Comparison of ENCODE assay signal across 13 mouse cellular contexts in the genomic region with DNA sequence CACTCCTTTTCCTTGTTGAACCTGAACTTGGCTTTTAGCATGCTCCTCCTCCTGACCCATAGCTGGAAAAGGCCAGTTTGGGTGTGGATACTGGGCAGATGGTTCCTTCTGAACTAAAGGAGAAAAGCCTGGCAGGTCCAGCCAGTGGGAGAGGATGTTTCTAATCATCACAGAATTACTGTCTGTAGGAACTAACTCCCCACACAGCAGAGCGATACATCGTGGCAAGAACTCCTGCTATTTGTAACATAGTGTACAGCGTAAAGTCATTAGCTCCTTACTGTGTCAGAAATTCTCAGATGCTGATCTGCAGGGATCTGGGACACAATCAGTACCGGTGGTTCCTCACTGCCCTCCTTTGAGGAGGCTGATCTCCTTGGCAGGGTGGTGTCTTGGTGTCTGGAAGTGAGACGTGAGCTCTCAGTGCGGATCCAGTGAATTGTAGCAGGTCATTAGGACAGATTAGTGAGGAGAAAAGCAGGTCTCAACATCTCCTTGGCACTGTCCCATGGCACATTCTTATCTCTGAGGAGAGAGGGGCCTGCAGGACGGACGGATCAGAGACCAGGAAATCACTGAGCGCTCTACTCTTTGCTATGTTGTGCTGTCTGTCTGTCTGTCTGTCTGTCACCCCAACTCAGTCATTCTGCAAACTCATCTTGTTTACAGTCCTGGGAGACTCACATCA. TPM values are rescaled to one million over a fixed set of nuclear protein-coding genes. Genes with fewer than 3 reads are reported as not detected.
DNase-seq lines count a peak whose midpoint lies in the region; ATAC-seq and TF ChIP-seq lines count a peak whose summit lies in the region.
"Had no signal": no experiment of that assay in that cellular context is flagged by ENCODE, and none has a peak within 500 bp of the region (broad histone marks: within the 10 kb centered on the region; RNA-seq: fewer than 3 reads in every experiment).

No protein-coding gene starts in this region.

- H3K9ac ChIP-seq in lung, embryonic 14.5 days, result no peak overlapping the region
- peak overlapping the region; percentile 9; the same call in 1 of the 2 replicates for H3K9ac ChIP-seq in forebrain, embryonic 13.5 days
- H3K9ac ChIP-seq in intestine, postnatal 0 days (ENCODE audit: low read depth, low read length), result no peak overlapping the region
- H3K9ac ChIP-seq in neural tube, embryonic 12.5 days, result no peak overlapping the region

- peak; percentile 13 for DNase-seq in lung, embryonic 14.5 days
- DNase-seq in lung, postnatal 36 days, result no peak
- no peak for DNase-seq in spleen, postnatal 36 days (ENCODE audit: low spot score in 2 of 2)
- no peak for DNase-seq in thymus, adult 18-20 months
- DNase-seq in frontal cortex, postnatal 36 days (ENCODE audit: low spot score in 2 of 2), result no peak
- DNase-seq: cerebellum, postnatal 14 days; kidney, adult 11 months; left cerebral cortex, postnatal 4 days; right cerebral cortex, postnatal 14 days had no signal

- H3K4me3 ChIP-seq in lung, embryonic 14.5 days (ENCODE audit: low read depth, low read length), result no peak overlapping the region
- peak overlapping the region; percentile 55; the same call in 1 of the 2 replicates for H3K4me3 ChIP-seq in forebrain, embryonic 13.5 days
- H3K4me3 ChIP-seq in intestine, postnatal 0 days (ENCODE audit: low read depth, low read length), result no peak overlapping the region
- H3K4me3 ChIP-seq in neural tube, embryonic 12.5 days, result no peak overlapping the region

- H3K27me3 ChIP-seq in lung, embryonic 14.5 days (ENCODE audit: insufficient read depth, low read length), result no peaks in the 10 kb centered on the region
- 0 out of 2 replicates have a peak, but pooled peaks cover 6% of the 10 kb centered on the region for H3K27me3 ChIP-seq in forebrain, embryonic 13.5 days
- no peaks in the 10 kb centered on the region for H3K27me3 ChIP-seq in intestine, postnatal 0 days (replicated peaks; ENCODE audit: control insufficient read depth, insufficient read depth, low read length)
- no peaks in the 10 kb centered on the region for H3K27me3 ChIP-seq in neural tube, embryonic 12.5 days (replicated peaks)
- H3K27me3 ChIP-seq: Patski had no signal

- ATAC-seq in lung, embryonic 14.5 days (ENCODE audit: insufficient read depth), result no peak
- no peak for ATAC-seq in forebrain, embryonic 13.5 days
- ATAC-seq in intestine, postnatal 0 days, result no peak
- no peak for ATAC-seq in neural tube, embryonic 12.5 days (ENCODE audit: low FRiP score, low read depth)
- ATAC-seq: Patski had no signal

- H3K36me3 ChIP-seq in lung, embryonic 14.5 days (ENCODE audit: insufficient read depth), result no peaks in the 10 kb centered on the region
- no peaks in the 10 kb centered on the region for H3K36me3 ChIP-seq in forebrain, embryonic 13.5 days (ENCODE audit: poor library complexity, severe bottlenecking)
- H3K36me3 ChIP-seq in intestine, postnatal 0 days (ENCODE audit: control insufficient read depth, insufficient read depth), result no peaks in the 10 kb centered on the region
- H3K36me3 ChIP-seq in neural tube, embryonic 12.5 days, result no peaks in the 10 kb centered on the region

- H3K9me3 ChIP-seq in lung, embryonic 14.5 days (ENCODE audit: low read depth, low read length), result no peaks in the 10 kb centered on the region
- H3K9me3 ChIP-seq in forebrain, embryonic 13.5 days (replicated peaks), result no peaks in the 10 kb centered on the region
- no peaks in the 10 kb centered on the region for H3K9me3 ChIP-seq in intestine, postnatal 0 days (ENCODE audit: control insufficient read depth)
- no peaks in the 10 kb centered on the region for H3K9me3 ChIP-seq in neural tube, embryonic 12.5 days

- no peak for TF ChIP-seq CTCF in lung, embryonic 14.5 days (IDR thresholded peaks at IDR 0.05; ENCODE audit: low read depth)
- no peak for TF ChIP-seq CTCF in intestine, postnatal 0 days (IDR thresholded peaks at IDR 0.05; ENCODE audit: low read depth)

- H3K4me2 ChIP-seq in lung, embryonic 14.5 days, result peak overlapping the region; percentile 93
- H3K4me2 ChIP-seq in forebrain, embryonic 13.5 days, result peak overlapping the region; percentile 74
- peak overlapping the region; percentile 99 for H3K4me2 ChIP-seq in intestine, postnatal 0 days (replicated peaks; ENCODE audit: low read depth)
- peak overlapping the region; percentile 17 for H3K4me2 ChIP-seq in neural tube, embryonic 12.5 days (replicated peaks)

- H3K27ac ChIP-seq in lung, embryonic 14.5 days (ENCODE audit: low read depth), result no peak overlapping the region
- H3K27ac ChIP-seq in forebrain, embryonic 13.5 days, result no peak overlapping the region
- H3K27ac ChIP-seq in intestine, postnatal 0 days (ENCODE audit: low read depth, low read length), result no peak overlapping the region
- no peak overlapping the region for H3K27ac ChIP-seq in neural tube, embryonic 12.5 days

- 0 out of 2 replicates have a peak, but pooled peaks cover 12% of the 10 kb centered on the region for H3K4me1 ChIP-seq in lung, embryonic 14.5 days (ENCODE audit: insufficient read depth)
- H3K4me1 ChIP-seq in forebrain, embryonic 13.5 days, result peaks cover 50% of the 10 kb centered on the region
- no peaks in the 10 kb centered on the region for H3K4me1 ChIP-seq in intestine, postnatal 0 days (replicated peaks; ENCODE audit: control insufficient read depth, insufficient read depth, low read length)
- H3K4me1 ChIP-seq in neural tube, embryonic 12.5 days, result peaks cover 6% of the 10 kb centered on the region; the same call in 1 of the 2 replicates

- WGBS in lung, embryonic 14.5 days, result 59% methylated on average over 9 of the region's 9 CpGs
- 78% methylated on average over 9 of the region's 9 CpGs for WGBS in forebrain, embryonic 13.5 days
- WGBS in intestine, postnatal 0 days, result 66% methylated on average over 9 of the region's 9 CpGs
- WGBS in neural tube, embryonic 12.5 days, result 79% methylated on average over 9 of the region's 9 CpGs

RNA-seq across cellular contexts. Expression of gene Eepd1, which starts 2.7 kb away (rescaled TPM):
- polyA plus RNA-seq in lung, embryonic 14.5 days (2014; fragmentation: Nextera tagmentation; extraction: Ambion mirVana), result 8.4 and 9.4 TPM in 2 replicates
- polyA plus RNA-seq in forebrain, embryonic 13.5 days (2015; fragmentation: Nextera tagmentation; extraction: Ambion mirVana), result 8.1 and 8.9 TPM in 2 replicates
- polyA plus RNA-seq in intestine, postnatal 0 days (2015; fragmentation: Nextera tagmentation; extraction: Ambion mirVana), result 26.1 and 27.4 TPM in 2 replicates
- polyA plus RNA-seq in neural tube, embryonic 12.5 days (2016; fragmentation: Nextera tagmentation; extraction: Ambion mirVana), result 10.9 and 13.0 TPM in 2 replicates

Comparison
In these comparisons a context has a peak if more than half of its experiments do, and no peak if none do; other contexts are left out.
1. H3K4me2 ChIP-seq: peak in every context shown above with its lines; median percentile 99 in intestine, postnatal 0 days; 93 in lung, embryonic 14.5 days; 74 in forebrain, embryonic 13.5 days; 17 in neural tube, embryonic 12.5 days.